Mouse (Mus musculus): ENCODE data around the gene Fndc3b.
"Not testable (repeated sequence)": the region's sequence is repeated elsewhere in the genome, so short reads cannot be mapped to it uniquely, and the experiment has no call there.

Gene Fndc3b

DNA sequence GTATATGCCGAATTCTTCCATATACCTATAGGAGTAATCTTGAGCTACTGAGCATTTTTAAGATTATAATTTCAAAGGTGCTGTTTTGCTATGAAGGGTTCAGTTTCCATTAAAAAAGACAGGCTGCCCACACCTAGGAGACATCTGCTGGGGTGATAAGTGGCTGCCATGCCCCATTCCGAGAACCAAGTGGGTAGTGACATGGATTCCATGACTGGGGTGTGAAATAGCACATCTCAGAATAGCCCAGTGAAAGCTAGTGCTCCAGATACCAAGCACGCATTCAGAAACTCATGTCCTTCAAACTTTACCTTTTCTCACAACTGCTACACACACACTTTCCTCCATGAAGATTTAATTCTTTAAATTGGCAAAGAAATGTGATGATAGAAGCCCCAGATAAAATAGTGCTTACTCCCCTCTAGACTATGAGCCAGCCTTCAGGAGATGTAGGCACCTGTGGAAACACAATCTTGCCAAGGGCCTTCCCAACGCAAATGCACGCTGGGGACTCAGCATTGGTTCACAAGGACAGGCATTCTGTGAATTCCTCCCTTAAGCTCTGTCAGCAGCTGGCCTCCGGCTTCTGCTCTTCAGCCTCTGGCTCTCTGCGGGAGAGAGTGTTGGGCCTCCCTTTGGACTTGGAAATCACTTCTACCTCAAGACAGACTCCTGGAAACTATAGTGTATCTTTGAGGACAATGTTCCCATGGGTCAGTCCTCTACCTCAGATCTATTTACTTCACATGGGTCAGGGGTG is 207.6 kb downstream of the Fndc3b start:
- peak in 1 of 2 experiments; percentile 69 for DNase-seq (ENCODE audit: low spot score in 2 of 2)

DNA sequence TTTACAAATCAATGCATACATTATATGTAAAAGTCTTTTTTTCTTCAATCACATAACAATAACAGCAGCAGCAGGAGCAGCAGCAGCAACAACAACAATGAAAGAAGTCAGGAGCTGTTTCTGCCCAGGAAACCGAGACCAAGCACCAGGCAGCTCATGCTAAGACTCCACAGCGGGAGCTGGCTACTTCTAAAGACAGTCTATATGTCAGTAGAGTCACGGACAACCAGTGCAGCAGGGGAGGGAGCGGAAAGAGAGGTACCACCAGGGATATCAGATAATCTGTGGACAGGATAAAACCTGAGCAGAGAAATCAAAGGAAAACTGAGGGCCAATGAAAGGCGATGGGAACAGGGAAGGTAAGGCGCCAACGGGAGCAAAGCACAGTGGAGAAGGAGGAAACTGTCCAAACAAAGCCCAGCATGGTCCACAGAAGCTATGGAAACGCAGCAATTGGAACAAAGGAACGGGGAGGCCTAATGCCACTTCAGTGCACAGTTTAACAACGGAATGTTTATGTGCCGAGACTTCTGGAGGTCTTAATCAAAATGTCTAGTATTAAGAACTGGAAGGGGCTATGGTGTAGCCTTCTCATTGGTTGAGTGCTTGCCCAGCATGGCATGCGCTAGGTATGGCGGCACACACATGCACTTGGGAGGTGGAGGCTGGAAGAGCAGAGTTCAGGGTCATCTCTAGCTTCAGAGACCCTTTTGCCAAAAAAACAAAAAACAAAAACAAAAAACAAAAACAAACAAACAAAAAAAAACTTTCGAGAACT is 215.6 kb downstream of the Fndc3b start:
- no peak for DNase-seq (ENCODE audit: low spot score in 2 of 2)

DNA sequence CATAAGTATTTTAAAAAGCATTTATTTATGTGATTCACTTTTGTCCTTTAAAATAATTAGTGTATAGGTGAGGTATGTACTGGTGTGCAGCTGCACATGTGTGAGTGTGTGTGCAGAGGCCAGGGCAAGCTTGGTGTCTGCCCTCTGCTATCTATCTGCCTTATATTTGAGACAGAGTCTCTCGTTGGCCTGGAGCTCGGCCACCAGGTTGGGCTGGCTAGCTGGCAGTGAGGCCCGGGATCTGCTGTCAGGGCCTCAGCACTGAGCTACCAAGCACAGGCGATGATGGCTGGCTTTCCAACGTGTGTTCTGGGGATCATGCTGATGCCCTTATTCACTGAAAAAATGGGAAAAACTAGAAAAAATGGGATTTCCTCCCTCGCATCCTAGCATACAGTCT is 216.4 kb downstream of the Fndc3b start:
- no peak for DNase-seq (ENCODE audit: low spot score in 2 of 2)

DNA sequence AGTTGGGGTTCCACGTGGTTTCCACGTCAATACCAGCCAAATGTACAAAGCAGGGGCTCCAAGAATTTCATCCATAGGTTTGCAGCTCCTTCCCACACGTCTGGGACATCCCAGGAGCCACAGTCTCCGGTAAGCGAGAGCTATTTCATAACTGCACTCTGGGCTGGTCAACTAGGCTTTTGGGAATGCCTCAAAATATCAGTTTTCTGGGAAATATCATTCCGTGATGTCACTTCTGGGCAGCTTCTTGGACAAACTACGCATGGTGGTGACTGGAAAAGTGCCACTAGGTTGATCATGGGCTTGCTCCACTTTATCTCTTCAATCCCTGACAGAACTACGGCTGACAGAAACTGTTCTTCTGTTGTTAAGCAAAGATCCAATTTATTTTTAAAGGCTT is 217.0 kb downstream of the Fndc3b start:
- no peak for DNase-seq (ENCODE audit: low spot score in 2 of 2)

GRCm38 (mm10) chr3:27491821-27492220 is 219.3 kb downstream of the Fndc3b start:
- DNase-seq (ENCODE audit: low spot score in 2 of 2): no peak

- DNase-seq (ENCODE audit: low spot score in 2 of 2): no peak
Observed at GRCm38 (mm10) chr3:27491367-27491766, 219.7 kb downstream of the Fndc3b start.

GRCm38 (mm10) chr3:27490891-27491290 is 220.2 kb downstream of the Fndc3b start:
- DNase-seq (ENCODE audit: low spot score in 2 of 2): no peak

GRCm38 (mm10) chr3:27489550-27489949 is 221.6 kb downstream of the Fndc3b start:
- DNase-seq (ENCODE audit: low spot score in 2 of 2): no peak

DNA sequence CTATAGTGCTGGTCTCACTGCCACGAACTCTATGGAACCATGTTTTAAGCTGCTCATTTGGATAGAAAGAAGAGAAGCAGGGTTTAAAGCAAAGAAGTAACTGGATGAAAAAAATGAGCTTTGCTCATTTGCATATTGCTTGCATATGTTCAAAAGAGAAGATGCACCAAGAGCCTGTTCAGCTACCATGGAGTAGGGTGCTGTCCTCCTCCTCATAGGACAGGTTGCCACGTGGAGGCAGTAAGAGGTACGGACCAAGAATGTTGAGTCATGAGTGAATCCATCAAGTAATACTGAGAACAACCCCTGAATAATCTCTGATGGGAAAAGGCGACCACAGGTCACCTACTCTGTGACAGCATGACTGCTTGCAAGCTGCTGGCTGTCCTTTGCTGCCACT is 226.0 kb downstream of the Fndc3b start:
- no peak for DNase-seq (ENCODE audit: low spot score in 2 of 2)

- no peak for DNase-seq (ENCODE audit: low spot score in 2 of 2)
Observed at GRCm38 (mm10) chr3:27484698-27485097, 226.4 kb downstream of the Fndc3b start.

DNA sequence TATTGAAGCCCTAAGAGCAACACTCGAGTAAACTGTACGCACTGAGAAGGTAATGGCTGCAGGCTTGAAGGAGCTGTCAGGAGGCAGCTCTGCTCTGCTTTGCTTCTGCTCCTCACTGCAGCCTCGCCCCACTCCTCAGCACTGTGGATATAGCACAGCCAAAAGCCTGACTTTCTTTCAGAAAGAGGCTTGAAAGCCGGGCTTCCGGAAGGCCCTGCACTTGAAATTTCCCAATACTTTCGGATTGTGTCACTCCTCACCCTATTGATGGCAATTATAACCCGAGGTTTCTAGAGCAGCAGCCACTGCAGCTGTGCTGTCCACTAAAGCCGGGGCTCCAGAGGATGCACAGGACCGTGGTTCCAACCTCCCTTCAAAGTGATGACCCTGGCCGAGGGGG is 227.3 kb downstream of the Fndc3b start:
- no peak for DNase-seq (ENCODE audit: low spot score in 2 of 2)

DNA sequence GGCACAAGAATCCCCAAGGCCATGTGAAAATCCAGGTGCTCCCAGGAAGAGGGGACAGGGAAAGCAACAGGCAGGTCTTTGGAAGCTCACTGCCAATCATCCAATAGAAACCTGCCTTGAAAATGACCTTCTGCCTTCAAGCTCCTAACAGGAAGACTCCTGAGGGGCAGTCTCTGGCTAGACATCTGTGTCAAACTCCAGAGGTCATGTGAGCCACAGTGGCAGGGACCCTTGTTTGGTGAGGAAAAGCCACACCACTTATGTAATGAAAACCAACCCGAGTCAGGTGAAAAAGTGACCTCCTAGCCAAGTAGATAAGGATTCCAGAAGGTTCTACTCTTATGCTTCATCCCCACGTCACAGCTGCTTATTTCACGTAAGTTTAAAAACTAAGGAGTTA is 227.8 kb downstream of the Fndc3b start:
- no peak for DNase-seq (ENCODE audit: low spot score in 2 of 2)

- DNase-seq (ENCODE audit: low spot score in 2 of 2): peak in 1 of 2 experiments; percentile 49
Observed at GRCm38 (mm10) chr3:27481738-27482137, 229.4 kb downstream of the Fndc3b start.

GRCm38 (mm10) chr3:27479378-27479777 is 231.7 kb downstream of the Fndc3b start:
- DNase-seq (ENCODE audit: low spot score in 2 of 2): no peak

DNA sequence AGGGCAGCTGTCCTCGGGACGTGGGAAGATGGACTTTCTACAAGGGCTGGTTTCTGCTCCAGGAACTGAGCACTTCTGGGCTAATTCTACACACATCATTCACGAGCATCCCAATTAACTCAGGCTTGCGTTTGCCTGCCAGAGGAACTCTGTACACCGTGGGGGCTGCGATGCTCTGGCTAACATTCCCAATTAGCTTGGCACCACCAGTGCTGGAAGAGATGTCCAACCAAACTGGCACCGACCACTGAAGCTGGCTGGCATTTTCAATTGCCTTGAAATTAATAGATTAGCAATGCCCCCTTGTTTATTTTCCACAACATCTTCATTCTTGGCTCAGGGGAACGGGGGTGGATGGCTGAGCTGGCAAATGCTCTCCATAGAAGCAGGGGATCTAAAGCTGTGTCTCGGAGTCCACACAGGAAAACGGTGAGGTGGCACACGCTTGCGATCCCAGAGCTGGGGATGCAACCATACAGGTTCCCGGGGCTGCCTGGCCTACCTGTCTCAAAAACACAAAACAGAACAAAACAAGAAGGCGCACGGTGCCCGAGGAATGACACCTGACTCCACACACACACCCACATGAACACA is 232.4 kb downstream of the Fndc3b start:
- DNase-seq (ENCODE audit: low spot score in 2 of 2): peak; percentile 28 to 43

DNA sequence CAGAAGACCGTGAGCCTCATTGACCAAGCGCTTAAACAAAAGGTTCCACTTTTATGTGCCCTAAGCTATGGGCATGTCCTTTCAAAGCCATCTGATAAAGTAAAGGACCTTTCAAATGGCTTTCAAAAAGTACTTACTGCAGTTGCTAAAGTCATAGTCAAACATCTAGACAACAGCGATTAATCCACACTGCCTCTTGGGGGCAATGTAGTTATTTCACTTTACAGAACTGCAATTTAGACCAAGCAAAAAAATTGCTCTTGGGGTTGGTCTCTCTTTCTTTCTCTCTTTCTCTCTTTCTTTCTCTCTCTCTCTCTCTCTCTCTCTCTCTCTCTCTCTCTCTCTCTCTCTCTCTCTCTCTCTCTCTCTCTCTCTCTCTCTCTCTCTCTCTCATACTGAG is 233.4 kb downstream of the Fndc3b start:
- not testable (repeated sequence) for DNase-seq (ENCODE audit: low spot score in 2 of 2)

GRCm38 (mm10) chr3:27475899-27476298 is 235.2 kb downstream of the Fndc3b start:
- DNase-seq (ENCODE audit: low spot score in 2 of 2): no peak

DNA sequence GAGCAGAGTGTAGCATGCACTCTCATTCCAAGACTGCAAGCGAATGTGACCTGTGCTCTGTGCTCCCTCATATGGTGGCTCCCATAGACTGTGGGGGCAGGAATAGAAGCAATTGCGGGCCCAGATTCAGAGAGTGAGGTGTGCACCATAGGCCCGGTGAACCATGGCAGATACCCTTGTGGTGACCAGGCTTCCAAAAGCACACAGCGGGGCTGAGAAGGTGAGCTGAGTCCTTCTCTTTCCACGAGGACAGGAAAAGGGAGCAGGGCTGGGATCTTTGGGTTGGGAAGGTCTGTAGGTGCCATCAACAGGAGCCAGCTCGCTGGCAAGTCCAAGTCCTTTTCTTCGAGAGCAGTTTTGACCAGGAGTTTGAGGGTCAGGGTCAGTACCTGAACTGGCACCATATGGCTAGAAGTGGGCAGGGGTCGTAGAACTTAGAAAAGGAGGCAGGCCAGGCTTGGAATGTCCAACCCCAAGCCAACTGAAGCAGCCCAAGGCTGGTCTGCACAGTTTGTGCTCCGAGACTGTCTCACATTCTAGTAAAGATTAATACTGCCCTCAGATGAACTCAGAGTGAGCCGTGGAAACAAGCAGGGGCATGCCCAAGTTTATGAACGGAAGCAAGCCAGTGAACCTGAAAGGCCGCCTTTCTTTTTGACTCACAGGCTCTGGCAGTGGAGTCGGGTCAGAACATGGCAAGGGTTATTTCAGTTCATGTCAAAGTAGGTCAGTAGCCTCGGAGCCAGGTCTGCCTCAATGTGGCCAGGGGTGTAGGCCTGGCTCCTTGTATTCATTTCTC is 237.1 kb downstream of the Fndc3b start:
- no peak for DNase-seq (ENCODE audit: low spot score in 2 of 2)

- no peak for DNase-seq (ENCODE audit: low spot score in 2 of 2)
Observed at GRCm38 (mm10) chr3:27472846-27473245, 238.3 kb downstream of the Fndc3b start.

- no peak for DNase-seq (ENCODE audit: low spot score in 2 of 2)
Observed at GRCm38 (mm10) chr3:27470781-27471180, 240.3 kb downstream of the Fndc3b start.

- no peak for DNase-seq (ENCODE audit: low spot score in 2 of 2)
Observed at GRCm38 (mm10) chr3:27469971-27470370, 241.1 kb downstream of the Fndc3b start.

GRCm38 (mm10) chr3:27467505-27468020 is 243.5 kb downstream of the Fndc3b start:
- DNase-seq (ENCODE audit: low spot score in 2 of 2): no peak
